Mouse (Mus musculus): ENCODE results near the gene Nf1. TPM values are rescaled to one million over a fixed set of nuclear protein-coding genes. Genes with fewer than 3 reads are reported as not detected.

Gene Nf1
- polyA plus RNA-seq, 1 experiment from 2014 or later, result 6.6 TPM

DNA sequence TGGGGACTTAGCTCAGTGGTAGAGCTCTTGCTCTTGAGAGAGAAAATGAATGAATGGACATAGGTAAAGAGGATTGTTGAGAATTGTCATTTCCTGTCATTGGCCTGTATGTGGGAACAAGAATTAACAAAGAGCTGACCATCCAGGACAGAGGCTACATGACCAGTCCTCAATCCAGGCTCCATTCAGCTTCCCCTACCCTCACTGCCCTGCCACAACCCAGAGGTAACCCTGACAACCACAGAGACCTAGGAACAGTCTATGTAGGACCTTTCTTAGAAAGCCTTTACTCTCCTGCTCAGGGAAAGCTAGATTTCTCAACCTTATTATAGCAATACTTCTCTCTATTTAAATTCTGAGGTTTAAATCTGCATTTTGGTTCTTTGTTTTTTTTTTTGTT is 181.3 kb downstream of the Nf1 start:
- H3K9me3 ChIP-seq (ENCODE audit: low read length), result no peaks in the 10 kb centered on the region
- peaks cover 7% of the 10 kb centered on the region for H3K4me1 ChIP-seq (ENCODE audit: insufficient read depth, low read length)
- no peak for ATAC-seq (ENCODE audit: low FRiP score, low TSS enrichment)
- no peak overlapping the region for H3K4me2 ChIP-seq (replicated peaks; ENCODE audit: low read depth, low read length)
- no peaks in the 10 kb centered on the region for H3K27me3 ChIP-seq (ENCODE audit: insufficient read depth, low read length)
- no peak overlapping the region for H3K9ac ChIP-seq (replicated peaks; ENCODE audit: low read length)
- H3K27ac ChIP-seq (ENCODE audit: low read length), result no peak overlapping the region
- H3K4me3 ChIP-seq (ENCODE audit: low read length), result no peak overlapping the region
- no peaks in the 10 kb centered on the region for H3K36me3 ChIP-seq (ENCODE audit: insufficient read depth, low read length)

GRCm38 (mm10) chr11:79521930-79522329 is 182.4 kb downstream of the Nf1 start:
- ATAC-seq (ENCODE audit: low FRiP score, low TSS enrichment), result no peak
- H3K4me3 ChIP-seq (ENCODE audit: low read length), result no peak overlapping the region
- H3K9me3 ChIP-seq (ENCODE audit: low read length), result no peaks in the 10 kb centered on the region
- H3K36me3 ChIP-seq (ENCODE audit: insufficient read depth, low read length), result no peaks in the 10 kb centered on the region
- H3K27me3 ChIP-seq (ENCODE audit: insufficient read depth, low read length), result no peaks in the 10 kb centered on the region
- H3K4me2 ChIP-seq (replicated peaks; ENCODE audit: low read depth, low read length), result no peak overlapping the region
- H3K9ac ChIP-seq (replicated peaks; ENCODE audit: low read length), result no peak overlapping the region
- H3K4me1 ChIP-seq (ENCODE audit: insufficient read depth, low read length), result peaks cover 10% of the 10 kb centered on the region
- H3K27ac ChIP-seq (ENCODE audit: low read length), result no peak overlapping the region

GRCm38 (mm10) chr11:79522944-79523343 is 183.5 kb downstream of the Nf1 start:
- Histone ChIP-seq H3K4me3 (ENCODE audit: low read length) (no peak overlapping the region), H3K4me2 (replicated peaks; ENCODE audit: low read depth, low read length) (no peak overlapping the region), H3K4me1 (ENCODE audit: insufficient read depth, low read length) (peaks cover 10% of the 10 kb centered on the region), H3K27me3 (ENCODE audit: insufficient read depth, low read length) (no peaks in the 10 kb centered on the region), H3K9me3 (ENCODE audit: low read length) (no peaks in the 10 kb centered on the region), H3K27ac (ENCODE audit: low read length) (no peak overlapping the region), H3K36me3 (ENCODE audit: insufficient read depth, low read length) (no peaks in the 10 kb centered on the region), H3K9ac (replicated peaks; ENCODE audit: low read length) (no peak overlapping the region)
- no peak for ATAC-seq (ENCODE audit: low FRiP score, low TSS enrichment)
- 72% methylated on average over 1 of the region's 1 CpGs for WGBS

GRCm38 (mm10) chr11:79523560-79524309 is 184.2 kb downstream of the Nf1 start, which contains the start of gene Evi2b:
Gene Evi2b (minus strand): TSS chr11:79523762.
- 0 out of 2 replicates have a peak within 1 kb of the TSS, but pooled peaks have one; percentile 53 for H3K27ac ChIP-seq (ENCODE audit: low read length)

GRCm38 (mm10) chr11:79524310-79524575 is 184.8 kb downstream of the Nf1 start:
- no peak overlapping the region for H3K4me2 ChIP-seq (replicated peaks; ENCODE audit: low read depth, low read length)
- H3K36me3 ChIP-seq (ENCODE audit: insufficient read depth, low read length), result no peaks in the 10 kb centered on the region
- H3K4me3 ChIP-seq (ENCODE audit: low read length), result no peak overlapping the region
- 36% methylated on average over 1 of the region's 1 CpGs for WGBS
- H3K27ac ChIP-seq (ENCODE audit: low read length), result no peak overlapping the region
- no peaks in the 10 kb centered on the region for H3K27me3 ChIP-seq (ENCODE audit: insufficient read depth, low read length)
- peaks cover 10% of the 10 kb centered on the region for H3K4me1 ChIP-seq (ENCODE audit: insufficient read depth, low read length)
- H3K9ac ChIP-seq (replicated peaks; ENCODE audit: low read length), result no peak overlapping the region
- H3K9me3 ChIP-seq (ENCODE audit: low read length), result no peaks in the 10 kb centered on the region
- peak; percentile 35; the same call in 1 of the 2 replicates for ATAC-seq (ENCODE audit: low FRiP score, low TSS enrichment)

More at GRCm38 (mm10) chr11:79523560-79524309, 184.2 kb downstream of the Nf1 start, which contains the start of gene Evi2b:
- H3K4me1 ChIP-seq (ENCODE audit: insufficient read depth, low read length), result peaks cover 10% of the 10 kb centered on the region
- no peaks in the 10 kb centered on the region for H3K9me3 ChIP-seq (ENCODE audit: low read length)
- no peaks in the 10 kb centered on the region for H3K36me3 ChIP-seq (ENCODE audit: insufficient read depth, low read length)
- H3K27me3 ChIP-seq (ENCODE audit: insufficient read depth, low read length), result no peaks in the 10 kb centered on the region
- 0 out of 2 replicates have a peak within 1 kb of the TSS, but pooled peaks have one; percentile 11 for H3K9ac ChIP-seq (replicated peaks; ENCODE audit: low read length)
- H3K4me3 ChIP-seq (ENCODE audit: low read length), result no peak within 1 kb of the TSS
- no peak for ATAC-seq (ENCODE audit: low FRiP score, low TSS enrichment)
- WGBS, result 34% methylated on average over 10 of the region's 10 CpGs
- H3K4me2 ChIP-seq (replicated peaks; ENCODE audit: low read depth, low read length), result 0 out of 2 replicates have a peak within 1 kb of the TSS, but pooled peaks have one; percentile 7

DNA sequence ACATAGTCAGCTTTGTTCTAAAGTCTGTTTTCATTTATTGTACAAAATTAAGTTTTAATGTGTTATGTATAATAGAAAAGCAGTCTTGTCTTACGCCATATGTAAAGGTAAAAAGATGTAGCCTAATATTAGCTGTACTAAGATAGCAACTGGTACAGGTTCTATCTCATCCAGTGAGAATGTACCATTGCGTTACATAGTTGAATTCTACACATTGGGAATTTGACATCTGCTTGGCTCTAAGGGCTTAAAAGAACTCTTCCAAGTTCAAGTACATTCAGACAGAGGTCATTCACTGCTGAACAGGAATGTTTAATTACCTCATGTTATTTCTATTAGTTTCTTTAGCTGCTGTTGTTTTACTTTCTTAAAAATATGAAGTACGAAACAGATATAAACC is 187.1 kb downstream of the Nf1 start:
- no peak for ATAC-seq (ENCODE audit: low FRiP score, low TSS enrichment)
- H3K9ac ChIP-seq (replicated peaks; ENCODE audit: low read length), result no peak overlapping the region
- no peak overlapping the region for H3K4me2 ChIP-seq (replicated peaks; ENCODE audit: low read depth, low read length)
- no peaks in the 10 kb centered on the region for H3K9me3 ChIP-seq (ENCODE audit: low read length)
- H3K36me3 ChIP-seq (ENCODE audit: insufficient read depth, low read length), result no peaks in the 10 kb centered on the region
- H3K4me1 ChIP-seq (ENCODE audit: insufficient read depth, low read length), result peaks cover 10% of the 10 kb centered on the region
- H3K27ac ChIP-seq (ENCODE audit: low read length), result no peak overlapping the region
- H3K4me3 ChIP-seq (ENCODE audit: low read length), result no peak overlapping the region
- WGBS, result 90% methylated on average over 3 of the region's 3 CpGs
- no peaks in the 10 kb centered on the region for H3K27me3 ChIP-seq (ENCODE audit: insufficient read depth, low read length)

- Histone ChIP-seq H3K27me3 (ENCODE audit: insufficient read depth, low read length) (no peaks in the 10 kb centered on the region), H3K9me3 (ENCODE audit: low read length) (no peaks in the 10 kb centered on the region), H3K9ac (replicated peaks; ENCODE audit: low read length) (no peak overlapping the region), H3K4me2 (replicated peaks; ENCODE audit: low read depth, low read length) (no peak overlapping the region), H3K4me1 (ENCODE audit: insufficient read depth, low read length) (peaks cover 10% of the 10 kb centered on the region), H3K4me3 (ENCODE audit: low read length) (no peak overlapping the region), H3K36me3 (ENCODE audit: insufficient read depth, low read length) (no peaks in the 10 kb centered on the region), H3K27ac (ENCODE audit: low read length) (no peak overlapping the region; the same call in 1 of the 2 replicates)
- ATAC-seq (ENCODE audit: low FRiP score, low TSS enrichment), result no peak
- WGBS, result 72% methylated on average over 15 of the region's 15 CpGs
These were observed 187.7 kb downstream of the Nf1 start for GRCm38 (mm10) chr11:79527015-79527738.

DNA sequence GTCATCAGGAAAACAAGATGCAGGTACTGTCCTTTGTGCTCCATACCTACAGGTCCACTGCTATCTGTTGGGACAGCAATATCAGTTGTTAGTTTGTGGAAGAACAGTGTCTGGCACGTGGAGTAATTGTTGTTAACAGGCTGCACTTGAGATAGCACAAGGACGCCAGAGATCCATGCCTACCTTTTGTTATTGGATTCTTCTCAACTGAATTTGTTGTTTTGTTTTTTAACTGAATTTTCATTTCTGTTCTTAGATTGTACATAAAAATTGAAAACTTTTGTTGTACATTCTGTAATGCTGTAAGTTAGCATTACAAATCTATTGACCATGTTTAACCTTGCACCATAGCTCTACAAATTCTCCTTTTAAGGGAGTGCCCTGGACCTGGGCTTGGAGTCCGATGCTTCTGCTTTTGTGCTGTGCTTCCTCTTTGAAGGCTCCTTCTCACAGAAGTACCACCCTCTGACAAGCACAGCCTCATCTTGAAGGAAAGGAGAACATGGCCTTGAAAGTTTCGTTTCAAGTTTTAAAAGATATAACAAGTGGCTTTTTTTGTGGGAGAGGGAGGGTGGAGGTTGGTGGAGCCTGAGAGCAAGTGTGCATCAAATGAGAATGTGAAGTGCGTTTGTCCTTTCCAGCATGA is 188.4 kb downstream of the Nf1 start:
- Histone ChIP-seq H3K4me1 (ENCODE audit: insufficient read depth, low read length) (peaks cover 10% of the 10 kb centered on the region), H3K27ac (ENCODE audit: low read length) (no peak overlapping the region; the same call in 1 of the 2 replicates), H3K27me3 (ENCODE audit: insufficient read depth, low read length) (no peaks in the 10 kb centered on the region), H3K4me2 (replicated peaks; ENCODE audit: low read depth, low read length) (no peak overlapping the region), H3K9me3 (ENCODE audit: low read length) (no peaks in the 10 kb centered on the region), H3K36me3 (ENCODE audit: insufficient read depth, low read length) (no peaks in the 10 kb centered on the region), H3K9ac (replicated peaks; ENCODE audit: low read length) (no peak overlapping the region), H3K4me3 (ENCODE audit: low read length) (no peak overlapping the region)
- 89% methylated on average over 5 of the region's 5 CpGs for WGBS
- no peak for ATAC-seq (ENCODE audit: low FRiP score, low TSS enrichment)

- no peaks in the 10 kb centered on the region for H3K27me3 ChIP-seq (ENCODE audit: insufficient read depth, low read length)
- no peaks in the 10 kb centered on the region for H3K9me3 ChIP-seq (ENCODE audit: low read length)
- H3K4me1 ChIP-seq (ENCODE audit: insufficient read depth, low read length), result peaks cover 7% of the 10 kb centered on the region
- no peak overlapping the region for H3K4me2 ChIP-seq (replicated peaks; ENCODE audit: low read depth, low read length)
- no peak overlapping the region for H3K27ac ChIP-seq (ENCODE audit: low read length)
- ATAC-seq (ENCODE audit: low FRiP score, low TSS enrichment), result no peak
- H3K4me3 ChIP-seq (ENCODE audit: low read length), result no peak overlapping the region
- no peaks in the 10 kb centered on the region for H3K36me3 ChIP-seq (ENCODE audit: insufficient read depth, low read length)
- WGBS, result 94% methylated on average over 3 of the region's 3 CpGs
- H3K9ac ChIP-seq (replicated peaks; ENCODE audit: low read length), result no peak overlapping the region
These were observed 189.1 kb downstream of the Nf1 start for GRCm38 (mm10) chr11:79528601-79529000.
